Mouse (Mus musculus) midbrain, embryonic 16.5 days (tissue): ENCODE data around the gene Cpox. TPM values are rescaled to one million over a fixed set of nuclear protein-coding genes. Genes with fewer than 3 reads are reported as not detected.

Experiments used
- ATAC-seq: fragments of 200-750 bp; cut with Nextera tagmentation; 2 replicates; pipeline ENCODE4 v1.8.0; 2017; ENCODE audit warnings: moderate TSS enrichment
- H3K27ac ChIP-seq: fragments of 300-500 bp; sonication (generic); 2 replicates; pipeline ENCODE4 v1.5.1; 2014; ENCODE audit warnings: mild to moderate bottlenecking, low read length, mixed read lengths
- H3K27me3 ChIP-seq: fragments of 300-500 bp; sonication (generic); 2 replicates; pipeline ENCODE4 v1.6.1; 2014; ENCODE audit warnings: low read depth, low read length, mixed read lengths; ENCODE audit not compliant: control insufficient read depth, insufficient read depth
- H3K36me3 ChIP-seq: fragments of 300-500 bp; sonication (generic); 2 replicates; pipeline ENCODE4 v1.6.1; 2014; ENCODE audit warnings: mild to moderate bottlenecking, low read length, moderate library complexity, mixed read lengths; ENCODE audit not compliant: control insufficient read depth, insufficient read depth
- H3K4me1 ChIP-seq: fragments of 300-500 bp; sonication (generic); 2 replicates; pipeline ENCODE4 v1.6.1; 2014; ENCODE audit warnings: mild to moderate bottlenecking, low read length, mixed read lengths; ENCODE audit not compliant: control insufficient read depth, insufficient read depth
- H3K4me2 ChIP-seq: fragments of 300-500 bp; sonication (generic); 2 replicates; pipeline ENCODE4 v1.6.1; 2014; ENCODE audit warnings: mild to moderate bottlenecking, low read length, mixed read lengths
- H3K4me3 ChIP-seq: fragments of 300-500 bp; sonication (generic); 2 replicates; pipeline ENCODE4 v1.5.1; 2014; ENCODE audit warnings: low read depth, mild to moderate bottlenecking, low read length, moderate library complexity, mixed read lengths
- H3K9ac ChIP-seq: fragments of 300-500 bp; sonication (generic); 2 replicates; pipeline ENCODE4 v1.6.1; 2014; ENCODE audit warnings: low read depth, low read length, mixed read lengths
- H3K9me3 ChIP-seq: fragments of 300-500 bp; sonication (generic); replicated peaks from 2 replicates; pipeline ENCODE4 v1.6.1; 2014; ENCODE audit warnings: mild to moderate bottlenecking, low read length, mixed read lengths; ENCODE audit not compliant: control insufficient read depth, poor library complexity, severe bottlenecking
- WGBS: fragments of 180-500 bp; shearing (Covaris S2); extraction: QIAGEN DNeasy Blood & Tissue Kit; methylation state at CpG from one replicate; pipeline ENCODE4 v1.1.7; 2014; 5-methylcytosine and 5-hydroxymethylcytosine counted together
- polyA plus RNA-seq: library from polyadenylated mRNA; unstranded; fragments of >200 nt; fragmentation: Nextera tagmentation; extraction: Ambion mirVana; gene quantifications from 2 replicates; pipeline ENCODE4 v1.2.1, GENCODE M21; 2015

Cpox gene
- polyA plus RNA-seq, 1 experiment from 2014 or later: 13.6 TPM

- WGBS: 87% methylated on average over 4 of the region's 4 CpGs
- no peaks in the 10 kb centered on the region for H3K36me3 ChIP-seq
- no peaks in the 10 kb centered on the region for H3K9me3 ChIP-seq
- H3K4me1 ChIP-seq: no peaks in the 10 kb centered on the region
- no peak overlapping the region for H3K9ac ChIP-seq
- no peaks in the 10 kb centered on the region for H3K27me3 ChIP-seq
- ATAC-seq: no peak
- H3K27ac ChIP-seq: no peak overlapping the region
- H3K4me2 ChIP-seq: no peak overlapping the region
- no peak overlapping the region for H3K4me3 ChIP-seq
Observed at GRCm38 (mm10) chr16:58637448-58637847, 32.6 kb upstream of the Cpox start.

GRCm38 (mm10) chr16:58638016-58638415 lies 32.1 kb upstream of the Cpox start:
- Histone ChIP-seq H3K36me3 (no peaks in the 10 kb centered on the region), H3K4me1 (no peaks in the 10 kb centered on the region), H3K9ac (no peak overlapping the region), H3K4me2 (no peak overlapping the region), H3K27ac (no peak overlapping the region), H3K9me3 (no peaks in the 10 kb centered on the region), H3K4me3 (no peak overlapping the region), H3K27me3 (no peaks in the 10 kb centered on the region)
- no peak for ATAC-seq
- WGBS: 81% methylated on average over 7 of the region's 7 CpGs

- H3K36me3 ChIP-seq: no peaks in the 10 kb centered on the region
- WGBS: 90% methylated on average over 3 of the region's 3 CpGs
- H3K27ac ChIP-seq: no peak within 1 kb of the TSS
- no peak within 1 kb of the TSS for H3K9ac ChIP-seq
- H3K9me3 ChIP-seq: no peaks in the 10 kb centered on the region
- no peaks in the 10 kb centered on the region for H3K4me1 ChIP-seq
- ATAC-seq: no peak
- H3K27me3 ChIP-seq: no peaks in the 10 kb centered on the region
- H3K4me2 ChIP-seq: no peak within 1 kb of the TSS
- H3K4me3 ChIP-seq: no peak within 1 kb of the TSS
Observed at GRCm38 (mm10) chr16:58638689-58639175, 31.4 kb upstream of the Cpox start, which contains the start of gene E330017A01Rik. E330017A01Rik (minus strand) TSS chr16:58638739.

- ATAC-seq: no peak
Observed at GRCm38 (mm10) chr16:58649979-58650378, 20.1 kb upstream of the Cpox start.

GRCm38 (mm10) chr16:58655751-58656150 lies 14.3 kb upstream of the Cpox start:
- ATAC-seq: no peak
- H3K27ac ChIP-seq: no peak overlapping the region

More at GRCm38 (mm10) chr16:58649979-58650378, 20.1 kb upstream of the Cpox start:
- Histone ChIP-seq H3K4me2 (no peak overlapping the region), H3K36me3 (no peaks in the 10 kb centered on the region), H3K9ac (no peak overlapping the region), H3K27ac (no peak overlapping the region), H3K4me3 (no peak overlapping the region), H3K27me3 (no peaks in the 10 kb centered on the region), H3K4me1 (no peaks in the 10 kb centered on the region), H3K9me3 (no peaks in the 10 kb centered on the region)
- WGBS: 90% methylated on average over 10 of the region's 10 CpGs

GRCm38 (mm10) chr16:58656526-58656925 lies 13.6 kb upstream of the Cpox start:
- Histone ChIP-seq H3K4me2 (no peak overlapping the region), H3K27me3 (no peaks in the 10 kb centered on the region), H3K4me1 (no peaks in the 10 kb centered on the region), H3K27ac (no peak overlapping the region), H3K9ac (no peak overlapping the region), H3K9me3 (no peaks in the 10 kb centered on the region), H3K36me3 (no peaks in the 10 kb centered on the region), H3K4me3 (no peak overlapping the region)
- 84% methylated on average over 4 of the region's 4 CpGs for whole genome bisulfite sequencing
- ATAC-seq: no peak

More at GRCm38 (mm10) chr16:58655751-58656150, 14.3 kb upstream of the Cpox start:
- Histone ChIP-seq H3K36me3 (no peaks in the 10 kb centered on the region), H3K4me2 (no peak overlapping the region), H3K9me3 (no peaks in the 10 kb centered on the region), H3K27me3 (no peaks in the 10 kb centered on the region), H3K4me1 (no peaks in the 10 kb centered on the region), H3K9ac (no peak overlapping the region), H3K4me3 (no peak overlapping the region)

GRCm38 (mm10) chr16:58658668-58659067 lies 11.4 kb upstream of the Cpox start:
- WGBS: 93% methylated on average over 6 of the region's 6 CpGs

GRCm38 (mm10) chr16:58661826-58662225 lies 8.3 kb upstream of the Cpox start:
- H3K27ac ChIP-seq: no peak overlapping the region
- H3K36me3 ChIP-seq: no peaks in the 10 kb centered on the region
- H3K9ac ChIP-seq: no peak overlapping the region
- no peak for ATAC-seq
- no peaks in the 10 kb centered on the region for H3K4me1 ChIP-seq
- no peak overlapping the region for H3K4me2 ChIP-seq
- 80% methylated on average over 5 of the region's 5 CpGs for WGBS
- no peaks in the 10 kb centered on the region for H3K27me3 ChIP-seq
- no peak overlapping the region for H3K4me3 ChIP-seq
- no peaks in the 10 kb centered on the region for H3K9me3 ChIP-seq

More at GRCm38 (mm10) chr16:58658668-58659067, 11.4 kb upstream of the Cpox start:
- H3K27me3 ChIP-seq: no peaks in the 10 kb centered on the region
- no peak overlapping the region for H3K9ac ChIP-seq
- H3K4me1 ChIP-seq: no peaks in the 10 kb centered on the region
- no peaks in the 10 kb centered on the region for H3K36me3 ChIP-seq
- H3K9me3 ChIP-seq: no peaks in the 10 kb centered on the region
- H3K4me2 ChIP-seq: no peak overlapping the region
- no peak overlapping the region for H3K4me3 ChIP-seq
- no peak overlapping the region for H3K27ac ChIP-seq
- ATAC-seq: no peak

GRCm38 (mm10) chr16:58662287-58662791 lies 7.8 kb upstream of the Cpox start:
- ATAC-seq: no peak
- no peaks in the 10 kb centered on the region for H3K27me3 ChIP-seq
- H3K9me3 ChIP-seq: no peaks in the 10 kb centered on the region
- H3K36me3 ChIP-seq: no peaks in the 10 kb centered on the region
- no peak overlapping the region for H3K9ac ChIP-seq
- no peaks in the 10 kb centered on the region for H3K4me1 ChIP-seq
- H3K4me2 ChIP-seq: no peak overlapping the region
- no peak overlapping the region for H3K4me3 ChIP-seq
- no peak overlapping the region for H3K27ac ChIP-seq
